Mouse (Mus musculus): ENCODE measurements around the gene Hsbp1. TPM values are rescaled to one million over a fixed set of nuclear protein-coding genes. Genes with fewer than 3 reads are reported as not detected.

The Hsbp1 gene
- polyA plus RNA-seq, 1 experiment: 94.0 TPM

GRCm38 (mm10) chr8:119385854-119386253 lies 41.6 kb downstream of the Hsbp1 start:
- H3K36me3 ChIP-seq (ENCODE audit: control insufficient read depth, insufficient read depth, low read length): no peaks in the 10 kb centered on the region
- no peaks in the 10 kb centered on the region for H3K27me3 ChIP-seq (ENCODE audit: control insufficient read depth, insufficient read depth, low read length)
- TF ChIP-seq POLR2A (IDR thresholded peaks at IDR 0.05; ENCODE audit: low read depth, low read length) (no peak), CTCF (IDR thresholded peaks at IDR 0.05; ENCODE audit: extremely low read depth, insufficient read length, insufficient replicate concordance, low read depth, low read length) (no peak)
- no peak overlapping the region for H3K4me3 ChIP-seq (ENCODE audit: low read depth, low read length)
- peaks cover 3% of the 10 kb centered on the region; the same call in 1 of the 2 replicates for H3K4me1 ChIP-seq (ENCODE audit: control insufficient read depth, insufficient read depth, insufficient read length, low read length)
- H3K27ac ChIP-seq (ENCODE audit: insufficient read depth, low read depth, low read length): no peak overlapping the region
- WGBS: 74% methylated on average over 6 of the region's 6 CpGs

- TF ChIP-seq CTCF (IDR thresholded peaks at IDR 0.05; ENCODE audit: extremely low read depth, insufficient read length, insufficient replicate concordance, low read depth, low read length): no peak
- TF ChIP-seq POLR2A (IDR thresholded peaks at IDR 0.05; ENCODE audit: low read depth, low read length): no peak
- WGBS: 70% methylated on average over 6 of the region's 6 CpGs
These were observed 42.7 kb downstream of the Hsbp1 start for GRCm38 (mm10) chr8:119386988-119387387.

DNA sequence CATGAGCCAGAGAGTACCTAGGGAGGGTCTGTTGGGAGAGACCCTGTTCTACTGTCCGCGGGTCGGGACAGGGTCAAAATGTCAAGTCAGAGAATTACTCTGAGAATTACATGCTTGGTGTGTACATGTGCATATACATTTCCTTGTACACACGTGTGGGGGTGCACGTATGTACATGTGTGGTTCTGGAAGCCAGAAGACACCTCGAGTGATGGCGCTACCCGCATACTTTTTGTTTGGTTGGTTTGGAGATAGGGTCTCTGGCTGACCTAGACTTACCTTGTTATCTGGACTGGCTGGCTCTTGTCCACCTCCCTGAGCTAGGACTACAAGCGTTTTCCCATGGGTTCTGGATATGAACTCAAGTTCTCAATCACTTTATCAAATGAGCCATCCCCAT lies 49.8 kb downstream of the Hsbp1 start:
- peak overlapping the region; percentile 74 for H3K27ac ChIP-seq (ENCODE audit: insufficient read depth, low read depth, low read length)
- H3K27me3 ChIP-seq (ENCODE audit: control insufficient read depth, insufficient read depth, low read length): no peaks in the 10 kb centered on the region
- TF ChIP-seq POLR2A (IDR thresholded peaks at IDR 0.05; ENCODE audit: low read depth, low read length) (no peak), CTCF (IDR thresholded peaks at IDR 0.05; ENCODE audit: extremely low read depth, insufficient read length, insufficient replicate concordance, low read depth, low read length) (no peak)
- H3K4me1 ChIP-seq (ENCODE audit: control insufficient read depth, insufficient read depth, insufficient read length, low read length): peaks cover 14% of the 10 kb centered on the region
- peak overlapping the region; percentile 89 for H3K4me3 ChIP-seq (ENCODE audit: low read depth, low read length)
- H3K36me3 ChIP-seq (ENCODE audit: control insufficient read depth, insufficient read depth, low read length): no peaks in the 10 kb centered on the region
- WGBS: 69% methylated on average over 9 of the region's 9 CpGs

More at GRCm38 (mm10) chr8:119386988-119387387, 42.7 kb downstream of the Hsbp1 start:
- Histone ChIP-seq H3K4me3 (ENCODE audit: low read depth, low read length) (no peak overlapping the region), H3K27me3 (ENCODE audit: control insufficient read depth, insufficient read depth, low read length) (no peaks in the 10 kb centered on the region), H3K36me3 (ENCODE audit: control insufficient read depth, insufficient read depth, low read length) (no peaks in the 10 kb centered on the region), H3K4me1 (ENCODE audit: control insufficient read depth, insufficient read depth, insufficient read length, low read length) (peaks cover 3% of the 10 kb centered on the region; the same call in 1 of the 2 replicates), H3K27ac (ENCODE audit: insufficient read depth, low read depth, low read length) (no peak overlapping the region)

DNA sequence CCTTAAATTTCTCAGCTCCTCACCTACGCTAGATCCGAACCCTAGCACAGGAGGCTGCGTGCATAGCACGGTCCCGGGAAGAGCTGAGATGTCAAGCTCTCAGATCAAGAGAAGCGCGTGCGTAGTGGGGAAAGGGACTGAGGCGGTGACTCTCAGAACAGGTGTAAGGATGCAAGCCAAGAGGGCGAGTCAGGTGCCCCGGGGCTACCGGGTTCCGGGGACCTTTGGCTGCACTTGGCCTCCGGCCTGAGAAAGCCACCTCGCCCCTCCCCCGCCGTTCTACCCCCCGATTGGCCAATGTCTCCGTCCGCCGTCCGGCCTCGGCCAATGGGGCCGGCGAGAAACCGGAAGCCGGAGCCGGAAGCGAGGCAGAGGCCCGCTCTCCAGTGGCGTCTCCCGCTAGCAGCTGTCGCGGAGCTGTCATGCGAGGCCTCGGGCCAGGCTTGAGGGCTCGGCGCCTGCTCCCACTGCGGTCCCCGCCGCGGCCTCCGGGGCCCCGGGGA lies 50.3 kb downstream of the Hsbp1 start, which contains the start of gene Mlycd:
Gene Mlycd, plus strand, starts transcription at position 355 of the 503 bp plus-strand sequence.
- peak within 1 kb of the TSS; percentile 89 for H3K4me3 ChIP-seq (ENCODE audit: low read depth, low read length)
- under 1% methylated on average over 44 of the region's 44 CpGs for WGBS
- no peaks in the 10 kb centered on the region for H3K36me3 ChIP-seq (ENCODE audit: control insufficient read depth, insufficient read depth, low read length)
- TF ChIP-seq CTCF (IDR thresholded peaks at IDR 0.05; ENCODE audit: extremely low read depth, insufficient read length, insufficient replicate concordance, low read depth, low read length) (no peak), POLR2A (IDR thresholded peaks at IDR 0.05; ENCODE audit: low read depth, low read length) (peak; percentile 86)
- peaks cover 19% of the 10 kb centered on the region for H3K4me1 ChIP-seq (ENCODE audit: control insufficient read depth, insufficient read depth, insufficient read length, low read length)
- H3K27ac ChIP-seq (ENCODE audit: insufficient read depth, low read depth, low read length): peak within 1 kb of the TSS; percentile 74
- H3K27me3 ChIP-seq (ENCODE audit: control insufficient read depth, insufficient read depth, low read length): no peaks in the 10 kb centered on the region

DNA sequence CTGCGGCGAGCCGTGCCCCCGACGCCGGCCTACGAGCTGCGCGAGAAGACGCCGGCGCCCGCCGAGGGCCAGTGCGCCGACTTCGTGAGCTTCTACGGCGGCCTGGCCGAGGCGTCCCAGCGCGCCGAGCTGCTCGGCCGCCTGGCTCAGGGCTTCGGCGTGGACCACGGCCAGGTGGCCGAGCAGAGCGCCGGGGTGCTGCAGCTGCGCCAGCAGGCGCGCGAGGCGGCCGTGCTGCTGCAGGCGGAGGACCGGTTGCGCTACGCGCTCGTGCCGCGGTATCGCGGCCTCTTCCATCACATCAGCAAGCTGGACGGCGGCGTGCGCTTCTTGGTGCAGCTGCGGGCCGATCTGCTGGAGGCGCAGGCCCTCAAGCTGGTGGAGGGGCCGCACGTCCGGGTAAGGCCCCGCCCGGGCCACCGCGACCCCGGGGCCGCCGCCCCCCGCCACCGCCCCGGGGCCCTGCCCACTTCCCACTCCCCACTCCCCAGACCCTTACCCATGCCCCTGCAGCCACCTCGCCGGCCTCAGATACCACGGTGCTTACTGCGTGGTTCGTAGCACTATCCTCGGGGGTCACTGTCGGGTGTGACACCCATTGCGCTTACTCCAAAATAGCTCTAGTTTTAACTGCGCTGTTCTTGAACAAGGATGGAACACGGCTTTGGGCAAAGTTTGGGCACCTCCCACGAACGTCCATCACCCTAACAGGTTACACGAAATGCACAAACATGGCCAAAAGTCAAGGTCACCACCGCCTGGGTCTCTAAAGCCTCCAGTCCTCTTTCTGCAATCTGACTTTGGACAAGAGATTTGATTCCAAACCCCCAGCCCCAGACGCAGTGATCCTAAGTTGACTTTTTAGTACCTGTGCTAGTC lies 51.0 kb downstream of the Hsbp1 start:
- peak overlapping the region; percentile 53; the same call in 1 of the 2 replicates for H3K27ac ChIP-seq (ENCODE audit: insufficient read depth, low read depth, low read length)
- H3K4me3 ChIP-seq (ENCODE audit: low read depth, low read length): peak overlapping the region; percentile 89
- TF ChIP-seq POLR2A (IDR thresholded peaks at IDR 0.05; ENCODE audit: low read depth, low read length): no peak
- no peak for TF ChIP-seq CTCF (IDR thresholded peaks at IDR 0.05; ENCODE audit: extremely low read depth, insufficient read length, insufficient replicate concordance, low read depth, low read length)
- 3% methylated on average over 79 of the region's 83 CpGs for WGBS
- no peaks in the 10 kb centered on the region for H3K36me3 ChIP-seq (ENCODE audit: control insufficient read depth, insufficient read depth, low read length)
- peaks cover 22% of the 10 kb centered on the region for H3K4me1 ChIP-seq (ENCODE audit: control insufficient read depth, insufficient read depth, insufficient read length, low read length)
- H3K27me3 ChIP-seq (ENCODE audit: control insufficient read depth, insufficient read depth, low read length): no peaks in the 10 kb centered on the region

Other genes starting within 250 kb of the Hsbp1 start
- 29.0 and 49.6 TPM in 2 replicates for gene Mlycd, start 50.4 kb downstream of the Hsbp1 start, polyA plus RNA-seq (2012; rRNA removed)
- 78.7 and 306 TPM in 2 replicates for gene Osgin1, start 89.6 kb downstream of the Hsbp1 start, polyA plus RNA-seq (2012; rRNA removed)
- gene Necab2, start 102.2 kb downstream of the Hsbp1 start, polyA plus RNA-seq (2012; rRNA removed): 0.44 and 0.72 TPM in 2 replicates
- gene Slc38a8, start 157.2 kb downstream of the Hsbp1 start, polyA plus RNA-seq (2012; rRNA removed): 0.36 and 0.68 TPM in 2 replicates
- 24.4 and 43.1 TPM in 2 replicates for gene Mbtps1, start 214.2 kb downstream of the Hsbp1 start, polyA plus RNA-seq (2012; rRNA removed)
- gene Hsdl1, start 230.7 kb downstream of the Hsbp1 start, polyA plus RNA-seq (2012; rRNA removed): 13.4 and 20.9 TPM in 2 replicates
- 3.7 and 9.4 TPM in 2 replicates for gene Dnaaf1, start 230.7 kb downstream of the Hsbp1 start, polyA plus RNA-seq (2012; rRNA removed)

Data from small intestine, adult 2 months (tissue).